Mouse (Mus musculus): ENCODE data around the gene Xpot. TPM values are rescaled to one million over a fixed set of nuclear protein-coding genes. Genes with fewer than 3 reads are reported as not detected.

The Xpot gene
- total RNA-seq, 2 experiments from 2014 or later = 44.9 to 48.2 TPM

- DNase-seq = no peak
Observed at GRCm38 (mm10) chr10:121576372-121576771, 49.8 kb downstream of the Xpot start.

- DNase-seq = no peak
Observed at GRCm38 (mm10) chr10:121571511-121572147, 54.5 kb downstream of the Xpot start.

GRCm38 (mm10) chr10:121571031-121571430, 55.1 kb downstream of the Xpot start:
- DNase-seq = no peak

- no peak for DNase-seq
Observed at GRCm38 (mm10) chr10:121569796-121570195, 56.3 kb downstream of the Xpot start.

- DNase-seq = no peak
Observed at GRCm38 (mm10) chr10:121569001-121569589, 57.0 kb downstream of the Xpot start.

- no peak for DNase-seq
Observed at GRCm38 (mm10) chr10:121568534-121568933, 57.6 kb downstream of the Xpot start.

- DNase-seq = no peak
Observed at GRCm38 (mm10) chr10:121568026-121568425, 58.1 kb downstream of the Xpot start.

- DNase-seq = no peak
Observed at GRCm38 (mm10) chr10:121564447-121564846, 61.7 kb downstream of the Xpot start.

GRCm38 (mm10) chr10:121558231-121558630, 67.9 kb downstream of the Xpot start:
- no peak for DNase-seq

- DNase-seq = no peak
Observed at GRCm38 (mm10) chr10:121556263-121556662, 69.9 kb downstream of the Xpot start.

GRCm38 (mm10) chr10:121550334-121550733, 75.8 kb downstream of the Xpot start:
- no peak for DNase-seq

- DNase-seq = no peak
Observed at GRCm38 (mm10) chr10:121549670-121550069, 76.5 kb downstream of the Xpot start.

GRCm38 (mm10) chr10:121547162-121547561, 79.0 kb downstream of the Xpot start:
- DNase-seq = no peak

- DNase-seq = no peak
Observed at GRCm38 (mm10) chr10:121543577-121543976, 82.6 kb downstream of the Xpot start.

- DNase-seq = no peak
Observed at GRCm38 (mm10) chr10:121542156-121542555, 84.0 kb downstream of the Xpot start.

Small RNA genes within 50 kb of the gene (microRNA-seq; reads per million reads assigned to microRNA genes)
- not detected for gene Gm24330

Other genes starting within 250 kb of the Xpot start
- gene Rassf3, start 150.0 kb downstream of the Xpot start, total RNA-seq (2021) = 10 to 100 TPM; 47.9 to 49.1 TPM
- gene Tbk1, start 39.5 kb downstream of the Xpot start, total RNA-seq (2021) = 10 to 100 TPM; 32.4 to 38.4 TPM
- gene D930020B18Rik, start 15.3 kb upstream of the Xpot start, total RNA-seq (2021) = not detected
- 1 to 10 TPM; 7.0 to 7.6 TPM for gene BC048403, start 113.6 kb upstream of the Xpot start, total RNA-seq (2021)

All from adrenal gland, postnatal 10 days (tissue).